Mouse (Mus musculus) kidney, postnatal 4 days (tissue): ENCODE data around the gene Xaf1.

Experiments used
- DNase-seq, 2 experiments: peaks; one replicate each; pipeline ENCODE4 v3.0.0; 2021; ENCODE audit warnings: mixed read lengths in 2 of 2

Gene Xaf1

DNA sequence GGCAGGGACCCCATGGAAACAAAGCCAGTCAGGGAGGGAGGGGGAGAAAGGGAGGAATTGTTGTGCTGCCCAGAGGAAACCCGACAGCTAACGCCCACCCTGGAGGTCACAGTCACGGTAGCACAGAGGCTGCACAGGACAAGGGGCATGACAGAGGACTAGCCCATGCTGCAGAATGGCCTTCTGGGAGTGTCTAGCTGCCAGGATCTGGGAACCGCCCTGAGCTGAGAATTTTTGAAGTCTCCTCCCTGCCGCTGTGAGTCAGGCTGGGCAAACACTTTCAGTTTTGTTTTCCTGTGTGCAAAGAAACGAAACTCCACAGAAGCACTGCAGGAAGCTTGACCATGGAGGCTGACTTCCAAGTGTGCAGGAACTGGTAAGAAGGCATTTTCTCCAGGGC lies at the start of gene Xaf1:
TSS of gene Xaf1 (plus strand) at position 296 of the 400 bp plus-strand sequence.
- DNase-seq: peak; percentile 61 to 73

DNA sequence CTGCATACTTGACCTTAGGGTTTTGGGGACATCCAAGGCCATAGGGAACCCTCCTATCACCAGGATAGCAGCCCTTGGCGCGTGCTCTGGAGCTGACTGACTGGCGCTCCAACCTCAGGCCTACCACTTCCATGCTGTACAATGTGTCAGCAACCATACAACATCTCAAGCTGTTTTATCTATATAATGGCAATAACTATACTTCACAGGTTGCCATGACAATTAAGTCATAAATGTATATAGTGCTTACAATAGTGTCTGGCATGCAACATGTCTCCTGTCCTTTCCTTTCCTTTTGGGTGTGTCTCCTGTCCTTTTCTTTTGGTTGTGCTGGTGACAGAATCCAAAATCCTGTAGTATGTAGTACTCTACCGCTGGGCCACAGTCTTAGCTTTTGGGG lies 45.8 kb upstream of the Xaf1 start:
- DNase-seq: no peak

DNA sequence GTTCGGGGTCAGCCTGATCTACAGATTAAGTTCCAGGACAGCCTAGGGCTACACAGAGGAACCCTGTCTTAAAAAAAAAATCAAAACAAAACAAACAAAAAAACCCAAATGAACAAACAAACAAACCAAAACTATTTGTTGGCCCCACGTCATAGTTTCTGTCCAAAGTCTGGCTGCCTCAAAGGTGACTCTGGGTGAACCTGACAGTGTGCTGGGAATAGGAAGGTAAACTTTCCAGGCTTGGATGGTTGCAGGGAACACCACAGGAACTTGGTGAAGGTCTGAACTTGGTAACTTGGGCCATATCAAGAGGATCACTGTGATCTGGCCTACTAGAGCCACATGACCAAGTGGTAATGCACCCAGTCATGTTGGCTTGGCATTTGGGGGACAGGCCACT lies 45.0 kb upstream of the Xaf1 start:
- DNase-seq: no peak

DNA sequence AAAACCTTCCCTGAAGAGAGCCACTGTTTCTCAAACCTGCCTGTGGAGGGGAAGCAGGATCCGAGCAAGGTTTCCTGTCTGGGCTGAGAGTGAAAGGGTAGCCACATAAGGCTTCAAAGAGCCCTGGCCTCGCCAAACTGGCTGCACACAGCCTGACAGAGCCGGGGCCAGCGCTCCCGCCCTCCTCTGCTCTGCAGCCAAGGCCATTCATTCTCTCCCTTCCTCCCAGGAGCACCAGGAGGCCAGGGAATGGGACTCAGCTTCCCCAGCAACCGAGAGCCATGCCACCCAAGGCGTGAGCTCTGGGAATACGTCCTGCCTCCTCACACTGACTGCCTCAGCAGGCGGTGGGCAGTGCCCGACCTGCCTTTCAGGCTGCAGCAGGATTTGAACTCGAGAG lies 35.9 kb upstream of the Xaf1 start:
- DNase-seq: no peak

DNA sequence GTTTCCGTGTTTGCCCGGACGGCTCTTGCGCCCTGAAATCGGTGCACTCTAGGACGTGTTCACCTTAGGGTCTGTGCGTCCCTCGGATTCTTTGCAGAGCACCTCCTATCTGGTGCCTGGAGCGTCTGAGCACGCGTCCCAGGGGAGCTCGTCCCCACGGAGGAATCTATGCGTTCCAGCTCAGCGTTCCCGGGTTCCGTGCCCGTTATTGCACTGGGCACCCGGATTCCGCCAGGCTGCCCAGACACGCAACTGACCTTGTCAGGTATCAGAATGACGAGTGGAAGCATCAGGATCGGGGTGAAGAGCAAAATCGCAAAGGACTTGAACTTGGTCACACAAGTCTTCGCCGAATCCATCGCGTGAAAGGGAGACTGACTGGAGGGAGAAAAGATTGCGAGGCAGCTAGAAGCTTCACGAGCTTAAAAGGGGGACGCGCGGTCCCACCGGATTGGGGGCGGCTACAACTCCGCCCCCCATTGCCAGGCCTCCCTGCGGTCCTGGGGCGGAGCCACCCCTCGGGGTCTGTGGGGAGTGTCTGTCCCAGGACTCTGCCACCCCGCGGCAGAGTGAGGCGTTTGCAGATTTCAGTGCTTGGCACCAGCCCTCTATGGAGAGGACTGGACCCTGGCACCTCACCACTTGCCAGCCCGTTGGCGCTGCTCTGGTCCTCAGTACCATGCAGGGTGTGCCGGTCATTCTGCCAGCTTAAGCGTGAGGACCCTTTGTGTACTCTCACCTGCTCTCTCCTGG lies 35.0 kb upstream of the Xaf1 start:
- DNase-seq: peak; percentile 71 to 79

DNA sequence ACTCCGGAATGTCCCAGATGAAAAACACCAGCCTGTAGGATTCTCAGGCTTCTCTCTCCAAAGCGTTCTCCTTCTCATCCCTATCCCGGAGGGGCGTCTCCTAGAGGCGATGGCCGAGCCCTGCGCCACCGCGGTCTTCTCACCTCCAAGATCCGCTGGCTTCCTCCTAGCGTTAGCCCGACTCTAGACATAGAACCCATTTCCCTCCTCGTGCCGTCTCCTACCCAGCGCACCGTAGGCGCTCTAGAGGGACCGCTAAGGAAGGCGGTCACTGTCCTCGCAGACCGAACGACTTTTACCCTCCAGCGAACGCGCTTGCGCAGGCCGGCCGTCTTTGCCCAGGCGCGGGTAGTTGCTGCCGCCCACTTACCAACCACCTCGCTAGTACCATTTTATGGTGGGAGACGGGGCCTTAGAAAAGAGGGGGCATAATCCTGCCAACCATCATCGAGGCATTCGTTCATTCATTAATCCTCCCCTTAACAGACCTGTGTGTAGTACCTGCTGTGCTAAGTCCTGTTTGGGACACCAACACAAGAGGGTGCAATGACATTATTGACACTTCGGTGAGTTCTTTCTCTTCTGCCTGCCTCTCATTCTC lies 34.4 kb upstream of the Xaf1 start, which contains the start of gene Slc13a5:
TSS of gene Slc13a5 (minus strand) at position 263 of the 601 bp plus-strand sequence.
- DNase-seq: peak; percentile 32 to 39

DNA sequence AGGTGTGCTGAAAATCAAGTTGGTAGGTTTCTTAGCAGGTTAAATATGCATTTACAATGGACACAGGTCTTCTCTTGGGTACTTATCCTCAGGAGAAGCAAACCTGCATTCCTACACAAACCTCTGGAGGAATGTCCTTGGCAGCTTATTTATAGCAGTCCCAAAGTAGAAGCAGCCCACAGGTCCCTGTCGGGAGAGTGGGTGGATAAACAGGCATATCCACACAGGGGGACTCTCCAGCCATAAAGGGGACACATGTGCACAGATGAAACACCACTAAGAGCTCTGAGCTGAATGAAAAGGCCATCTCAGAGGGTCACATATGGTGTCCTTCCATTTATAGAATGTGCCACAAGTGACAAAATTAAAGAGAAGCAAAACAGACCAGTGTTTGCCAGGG lies 29.7 kb upstream of the Xaf1 start:
- no peak for DNase-seq

DNA sequence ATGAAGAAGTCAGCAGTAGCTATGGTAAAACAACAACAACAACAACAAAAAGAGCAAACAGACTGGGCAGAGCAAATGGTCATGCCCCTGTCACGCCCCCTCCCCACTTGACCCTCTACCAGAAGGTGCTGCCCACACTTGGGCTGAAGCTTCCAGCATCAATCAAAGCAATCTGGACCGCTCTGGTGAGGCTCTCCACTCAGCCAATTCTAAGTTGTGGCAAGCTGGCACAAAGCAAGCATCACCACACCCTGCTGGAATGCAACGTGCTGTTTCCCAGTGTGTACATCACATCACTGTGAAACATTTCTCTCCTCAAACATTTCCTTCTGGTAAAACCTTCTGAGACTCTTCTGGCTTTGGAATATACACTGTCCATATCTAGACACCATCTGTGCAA lies 28.1 kb upstream of the Xaf1 start:
- DNase-seq: no peak

DNA sequence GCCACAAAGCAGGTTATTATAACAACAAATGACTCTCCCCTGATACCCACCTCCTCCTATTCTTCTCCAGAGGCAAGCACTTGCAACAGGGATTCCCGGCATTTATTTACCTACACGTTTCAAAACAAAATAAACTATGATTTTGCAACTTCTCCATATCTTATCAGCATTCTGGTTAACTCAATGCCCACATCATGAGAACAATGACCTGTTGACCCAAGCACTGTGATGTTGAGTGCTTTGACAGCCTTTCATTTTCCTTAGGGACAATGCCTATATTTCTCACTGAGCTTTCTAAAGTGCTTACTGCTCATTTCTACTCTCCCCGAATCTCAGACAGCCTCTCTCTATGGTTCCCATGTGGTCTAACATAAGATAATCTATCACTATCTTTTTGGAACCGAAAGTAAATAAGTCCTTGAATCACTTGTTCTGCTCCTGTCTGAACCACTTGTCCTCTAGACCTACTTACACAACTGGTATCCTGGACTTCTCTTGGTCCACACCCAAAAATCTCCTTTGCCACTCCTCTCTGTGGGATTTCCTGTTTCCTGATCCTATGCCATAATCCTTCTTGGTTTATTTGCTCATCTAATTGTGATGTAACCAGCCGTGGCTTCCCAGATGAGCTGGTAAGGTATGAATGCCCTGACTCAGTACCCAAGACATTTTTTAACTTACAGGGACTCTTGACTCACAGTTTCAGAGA lies 20.1 kb upstream of the Xaf1 start:
- no peak for DNase-seq

DNA sequence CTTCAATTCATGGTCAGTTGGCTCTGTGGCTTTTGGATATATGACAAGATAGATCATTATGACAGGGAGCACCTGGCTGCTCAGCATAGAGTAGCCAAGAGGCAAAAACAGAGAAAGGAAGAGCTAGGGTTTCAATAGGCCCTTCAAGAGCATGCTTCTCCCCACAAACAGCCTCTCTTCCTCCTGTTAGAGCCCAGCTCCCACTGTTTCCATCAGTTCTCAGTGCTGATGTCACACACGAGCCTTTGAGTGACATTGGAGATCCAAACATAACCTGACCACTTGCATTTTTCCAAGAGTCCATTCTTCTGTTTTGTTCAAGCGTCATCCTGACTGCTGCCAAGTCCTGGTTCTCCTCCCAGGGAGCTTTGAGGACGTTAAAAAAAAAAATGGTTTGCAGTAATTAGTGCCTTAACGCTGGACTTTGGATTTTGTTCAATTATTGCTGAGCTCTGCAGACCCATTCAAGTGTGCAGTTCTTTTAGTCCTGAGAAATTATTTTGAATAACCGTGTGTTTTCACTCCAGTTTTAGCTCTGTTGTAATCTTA lies 19.5 kb upstream of the Xaf1 start:
- no peak for DNase-seq

DNA sequence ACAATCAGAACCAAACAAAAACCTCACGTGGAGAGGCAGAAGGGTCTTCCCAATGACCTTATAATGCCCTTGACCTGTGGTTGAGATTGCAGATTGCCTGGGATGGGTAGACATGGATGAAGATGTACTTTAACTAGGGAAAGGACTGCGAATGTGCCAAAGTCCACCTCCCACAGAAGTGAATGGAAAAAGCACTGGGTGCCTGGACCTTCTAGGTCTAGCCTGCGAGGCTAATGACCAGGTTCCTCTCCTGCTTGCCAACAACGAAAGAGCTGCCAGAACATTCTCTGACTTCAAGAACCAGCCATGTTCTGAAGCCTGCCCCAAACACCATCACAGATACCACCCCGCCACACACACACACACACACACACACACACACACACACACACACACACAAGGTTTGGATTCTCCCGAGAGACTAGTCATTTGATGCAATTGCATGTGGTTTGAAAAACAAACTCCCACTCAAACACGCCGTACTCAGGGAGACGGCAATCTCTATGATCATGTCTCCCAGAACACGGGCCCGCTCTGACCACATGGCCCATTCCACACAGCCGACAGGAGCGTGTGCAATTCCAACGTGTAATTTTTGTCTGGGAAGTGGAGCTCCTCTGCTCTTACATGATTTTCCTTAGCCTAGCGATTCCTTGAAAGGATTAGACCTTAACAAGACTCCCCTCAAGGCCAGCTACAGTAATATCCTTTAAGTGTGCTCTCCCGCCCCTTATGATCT lies 17.8 kb upstream of the Xaf1 start:
- no peak for DNase-seq

DNA sequence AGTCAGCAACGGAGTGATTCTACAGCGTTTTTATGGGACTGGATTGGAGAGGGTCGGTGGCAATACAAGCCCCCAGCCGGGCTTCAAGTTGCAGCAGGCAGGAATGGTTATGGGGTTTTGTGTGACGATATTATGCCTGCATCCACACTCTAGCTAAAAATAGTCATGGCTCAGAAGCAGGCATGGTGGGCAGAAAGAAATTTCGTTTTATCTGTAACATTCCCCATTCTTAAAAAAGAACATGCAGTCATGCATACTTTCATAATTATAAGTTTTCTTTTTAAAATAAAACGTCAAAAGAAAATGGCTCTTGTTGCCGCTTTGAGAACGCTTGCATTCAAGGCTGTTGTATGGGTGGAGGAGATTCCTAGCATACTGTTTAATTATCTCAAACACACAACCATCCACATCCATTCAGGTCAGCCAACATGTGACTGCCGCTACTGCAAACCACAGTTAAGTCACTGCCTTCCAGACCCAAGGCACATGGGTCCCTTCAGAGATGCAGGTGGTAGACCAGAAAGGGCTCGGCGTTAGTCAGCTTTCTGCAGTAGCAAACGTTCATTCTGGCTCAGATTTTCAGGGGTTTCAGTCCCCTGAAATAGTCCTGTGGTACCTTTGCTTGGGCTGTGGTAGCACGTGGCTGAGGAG lies 16.8 kb upstream of the Xaf1 start:
- DNase-seq: no peak

DNA sequence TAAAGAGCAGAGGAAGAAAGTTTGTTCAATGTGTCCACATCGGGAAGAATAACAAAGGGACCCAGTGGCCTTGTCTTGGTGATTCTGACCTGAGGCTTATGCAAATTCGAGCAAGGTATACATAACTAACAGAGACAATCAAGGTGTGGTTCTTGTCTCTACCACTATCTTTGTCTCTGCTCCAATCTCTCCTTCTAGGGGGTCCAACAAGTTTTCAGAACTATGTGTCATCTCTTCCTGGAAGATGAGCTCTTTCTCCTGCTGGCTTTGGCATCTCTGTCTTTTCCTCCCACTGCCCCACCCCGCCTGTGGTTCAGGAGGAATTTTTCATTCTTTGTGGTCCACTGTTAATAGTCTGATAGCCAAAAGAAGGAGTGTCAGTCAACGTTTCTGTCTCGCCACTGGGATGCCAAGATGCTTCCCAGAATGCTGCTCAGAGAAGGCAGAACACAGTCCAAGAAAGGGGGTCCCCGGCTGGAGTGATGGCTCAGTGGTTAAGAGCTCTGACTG lies 15.4 kb upstream of the Xaf1 start:
- DNase-seq: no peak

DNA sequence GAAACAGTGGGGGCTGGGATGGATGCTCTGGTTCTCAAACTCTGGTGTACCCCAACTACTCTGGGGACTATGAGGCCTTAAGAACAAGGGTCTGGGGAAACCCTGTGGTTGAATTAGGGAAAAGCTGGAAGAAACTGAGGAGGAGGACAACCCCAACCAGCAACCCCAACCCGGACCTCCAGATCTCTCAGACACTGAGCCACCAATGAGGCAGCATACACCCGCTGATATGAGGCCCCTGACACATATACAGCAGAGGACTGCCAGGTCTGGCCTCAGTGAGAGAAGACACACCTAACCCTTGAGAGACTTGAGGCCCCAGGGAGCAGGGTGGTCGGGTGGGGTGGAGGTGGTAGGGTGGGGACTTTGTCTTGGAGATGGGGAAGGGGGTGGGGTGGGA lies 14.8 kb upstream of the Xaf1 start:
- no peak for DNase-seq

DNA sequence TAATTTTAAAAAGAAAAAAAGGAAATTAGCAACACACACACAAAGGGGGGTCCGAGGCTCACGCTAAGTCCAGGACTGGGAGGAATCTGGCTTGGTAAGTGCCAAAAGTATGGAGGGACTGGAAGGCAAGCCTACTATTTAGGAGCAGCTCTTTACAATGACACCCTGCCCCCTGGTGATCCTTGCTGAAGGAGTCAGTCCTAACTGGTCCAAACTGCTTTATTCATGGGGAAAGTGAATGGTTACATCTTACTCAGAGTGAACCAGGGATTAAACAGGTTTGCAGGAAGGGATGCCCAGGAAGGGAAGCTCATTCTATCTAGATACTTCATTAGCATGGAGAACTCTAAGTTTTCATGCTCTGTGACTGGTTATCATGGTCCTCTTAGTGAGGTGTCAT lies 14.3 kb upstream of the Xaf1 start:
- no peak for DNase-seq

DNA sequence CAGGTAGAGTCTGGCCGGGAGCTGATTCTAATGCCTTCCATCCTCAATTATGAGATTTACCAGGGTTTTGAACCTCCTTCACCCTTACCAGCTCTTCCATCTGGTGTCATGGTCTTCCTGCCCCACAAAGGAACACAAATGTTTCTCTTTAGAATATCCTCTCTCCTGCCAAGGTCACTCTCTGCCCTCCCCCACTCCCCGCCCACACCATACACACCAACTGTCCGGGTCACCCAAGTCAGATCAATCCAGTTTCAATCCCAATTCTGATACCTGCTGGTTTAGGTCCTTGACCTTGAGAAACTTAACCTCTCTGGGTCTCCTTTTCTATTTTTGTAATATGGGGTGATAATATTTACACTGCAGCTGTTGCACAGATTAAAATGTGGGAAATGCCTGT lies 13.9 kb upstream of the Xaf1 start:
- DNase-seq: no peak

DNA sequence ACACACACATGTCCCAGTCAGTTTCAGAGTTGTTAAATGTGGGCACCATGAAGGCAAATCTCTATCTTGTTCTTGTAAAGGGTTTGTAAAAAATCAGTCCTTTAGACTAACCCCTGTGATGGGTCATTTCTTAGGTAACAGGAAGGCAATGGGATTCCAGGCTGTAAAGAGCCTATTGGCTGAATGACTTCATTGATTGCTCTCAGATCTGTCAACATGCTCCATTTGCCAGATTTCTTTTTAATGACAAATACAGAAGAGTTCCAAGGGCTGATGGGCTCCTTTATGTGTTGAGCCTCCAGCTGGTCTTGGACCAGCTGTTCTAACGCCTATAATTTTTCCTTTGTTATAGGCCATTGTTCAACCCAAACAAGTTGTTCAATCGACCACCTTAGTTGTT lies 8.3 kb upstream of the Xaf1 start:
- DNase-seq: no peak

DNA sequence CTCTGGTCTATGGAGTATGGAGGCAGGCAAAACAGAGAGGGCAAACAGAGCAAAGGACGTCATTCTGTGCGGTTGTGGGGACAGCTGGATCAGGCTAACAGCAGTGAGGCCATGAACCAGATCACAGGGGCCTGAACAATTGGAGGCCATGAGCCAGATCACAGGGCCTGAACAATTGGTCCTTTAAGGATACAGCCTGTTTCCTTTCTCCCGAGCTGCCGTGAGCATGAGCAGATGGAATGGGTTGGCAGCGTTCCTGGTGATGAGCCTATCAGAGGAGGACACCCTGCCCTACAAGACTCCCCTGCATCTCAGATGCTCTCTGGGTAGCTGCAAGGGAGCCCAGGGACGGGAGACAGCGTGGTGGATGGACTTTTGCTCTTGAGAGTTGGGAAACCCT lies 801 bp downstream of the Xaf1 start:
- peak; percentile 26 to 49 for DNase-seq

DNA sequence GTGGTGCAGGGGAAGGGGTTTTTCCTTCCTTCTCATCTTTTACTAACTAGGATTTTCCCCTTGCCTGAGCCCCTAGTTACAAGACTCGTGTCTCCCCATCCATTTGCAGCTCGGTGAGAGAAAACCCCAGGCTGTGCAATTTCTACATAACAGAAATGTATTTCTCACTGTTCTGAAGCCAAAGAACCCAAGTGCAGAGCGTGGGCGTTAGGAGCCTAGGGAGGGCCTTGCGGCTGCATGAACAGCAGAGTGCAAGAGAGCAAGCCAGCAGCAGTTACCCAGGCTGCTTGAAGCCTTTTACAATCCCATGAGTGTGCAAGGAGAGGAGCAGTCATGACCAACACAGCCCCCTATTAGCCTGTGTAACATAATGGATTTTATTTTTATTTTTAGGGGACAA lies 6.0 kb downstream of the Xaf1 start:
- no peak for DNase-seq

DNA sequence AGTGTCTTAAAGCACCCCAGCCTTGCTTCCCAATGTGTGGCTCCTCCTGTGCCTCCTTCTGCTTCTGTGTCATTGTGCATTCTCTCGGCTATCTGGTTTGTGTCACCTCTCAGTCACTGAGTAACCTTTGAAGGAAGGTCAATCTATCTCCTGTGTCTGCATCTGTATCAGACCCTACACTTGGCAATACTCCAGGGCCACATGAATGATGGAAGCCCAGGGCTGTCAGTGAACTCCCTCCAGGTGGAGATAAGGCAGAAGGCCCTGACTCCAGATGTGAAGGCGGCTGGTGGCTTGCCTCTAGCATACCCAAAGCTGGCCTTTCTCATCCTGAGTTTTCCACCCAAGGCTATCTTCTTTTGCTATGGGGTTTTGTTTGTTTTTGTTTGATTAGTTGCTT lies 7.6 kb downstream of the Xaf1 start:
- no peak for DNase-seq

DNA sequence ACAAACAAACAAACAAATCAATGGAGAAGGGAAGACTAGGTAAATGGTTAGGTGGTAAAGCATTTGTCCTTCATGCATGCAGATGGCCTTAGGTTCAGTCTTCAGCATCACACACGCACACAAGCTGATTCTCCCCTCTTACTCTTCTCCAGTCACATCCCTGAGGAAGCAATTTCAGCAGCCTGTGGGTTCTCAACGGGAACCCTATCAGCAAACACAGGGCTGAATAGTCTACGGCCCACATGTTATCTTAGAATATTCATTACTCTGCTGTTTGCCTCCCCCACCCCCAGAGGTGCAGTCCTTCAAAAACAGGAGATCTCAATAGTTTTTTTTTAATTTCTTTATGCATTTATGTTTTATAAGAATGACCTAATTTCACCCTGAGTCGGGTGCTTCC lies 9.1 kb downstream of the Xaf1 start:
- no peak for DNase-seq

DNA sequence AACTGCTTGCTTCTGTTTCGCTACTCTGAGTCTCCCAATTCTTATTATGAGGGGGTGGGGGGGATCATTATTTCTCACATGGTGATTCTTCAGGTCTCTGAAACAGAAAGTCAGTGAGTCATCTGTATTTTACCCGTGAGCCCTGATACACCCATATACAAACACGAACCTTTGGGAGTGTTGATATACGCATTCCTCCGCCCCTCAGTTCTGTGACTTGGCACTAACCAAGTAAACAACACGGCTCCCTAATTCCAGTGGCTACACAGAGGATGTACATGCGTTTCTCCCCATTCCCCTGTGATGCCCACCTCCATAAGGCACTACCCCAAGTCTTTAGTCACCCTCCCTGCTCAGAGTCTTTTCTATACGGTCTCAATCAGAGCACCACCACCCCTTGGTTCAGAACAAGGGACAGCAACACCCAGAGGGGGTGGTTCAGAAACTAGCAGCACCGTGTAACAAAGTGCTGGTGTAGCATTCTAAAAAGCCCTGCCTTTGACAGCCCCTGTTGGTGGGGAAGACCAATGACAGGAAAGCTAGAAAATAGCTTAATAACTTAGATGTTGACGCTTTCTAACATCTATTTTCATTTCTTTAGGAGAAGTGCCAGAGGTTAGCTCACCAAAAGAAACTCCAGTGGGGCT lies 10.0 kb downstream of the Xaf1 start:
- DNase-seq: no peak
